9 mouse cellular contexts compared by ENCODE assay signal in the genomic region with DNA sequence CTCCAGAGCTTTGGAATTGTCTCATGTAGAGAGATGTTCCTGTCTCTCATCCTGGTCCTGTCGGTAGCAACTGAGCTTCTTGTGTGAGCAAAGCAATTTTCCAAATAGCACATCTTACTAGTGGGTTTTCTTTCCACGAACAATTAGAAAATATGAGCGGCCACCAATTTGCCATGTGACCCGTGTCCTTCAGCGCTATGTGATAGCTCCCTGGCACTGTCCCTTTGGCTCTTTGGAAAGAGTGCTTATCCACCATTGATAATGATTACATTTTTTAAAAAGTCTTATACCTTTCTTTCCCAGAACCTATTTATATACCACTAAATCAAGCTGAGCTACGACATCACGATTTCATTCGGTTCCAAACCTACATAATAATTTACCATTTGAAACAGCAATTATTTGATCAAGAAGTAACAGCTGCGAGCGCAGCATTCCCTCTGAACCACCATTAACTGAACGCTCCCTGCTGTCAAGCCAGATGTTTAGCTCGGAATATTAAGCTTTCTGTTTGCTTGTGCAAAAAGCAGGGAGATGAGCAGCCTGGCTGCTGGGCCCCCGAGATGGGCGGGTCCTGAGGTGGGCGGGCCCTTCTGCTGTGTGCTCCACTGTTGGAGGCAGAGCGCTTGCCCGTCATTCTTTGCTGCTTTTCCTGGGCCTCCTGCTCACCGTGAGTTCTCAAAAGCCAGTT. TPM values are rescaled to one million over a fixed set of nuclear protein-coding genes. Genes with fewer than 3 reads are reported as not detected.
A peak's percentile ranks its signal among the peaks of the same experiment; 100 is the strongest.
DNase-seq lines count a peak whose midpoint lies in the region; ATAC-seq and TF ChIP-seq lines count a peak whose summit lies in the region.
"Had no signal": no experiment of that assay in that cellular context is flagged by ENCODE, and none has a peak within 500 bp of the region (broad histone marks: within the 10 kb centered on the region; RNA-seq: fewer than 3 reads in every experiment).

No protein-coding gene starts in this region.

- H3K9ac ChIP-seq in heart, adult 2 months (ENCODE audit: low read depth, low read length) = no peak overlapping the region
- H3K9ac ChIP-seq in liver, postnatal 0 days (replicated peaks) = peak overlapping the region; percentile 45; the same call in 1 of the 2 replicates

- TF ChIP-seq EP300 in heart, adult 2 months (IDR thresholded peaks at IDR 0.05; ENCODE audit: insufficient read depth, low read depth, low read length) = no peak
- no peak for TF ChIP-seq EP300 in liver, postnatal 0 days (IDR thresholded peaks at IDR 0.05; ENCODE audit: low read depth)

- peak overlapping the region; percentile 62 for H3K4me2 ChIP-seq in liver, postnatal 0 days (ENCODE audit: low read depth, low read length)

- TF ChIP-seq CTCF in heart, adult 2 months (IDR thresholded peaks at IDR 0.05) = no peak
- TF ChIP-seq CTCF in liver, postnatal 0 days (IDR thresholded peaks at IDR 0.05; ENCODE audit: low read depth) = no peak

- H3K36me3 ChIP-seq in heart, adult 2 months (ENCODE audit: control insufficient read depth, insufficient read depth, low read length) = no peaks in the 10 kb centered on the region
- no peaks in the 10 kb centered on the region for H3K36me3 ChIP-seq in liver, postnatal 0 days (replicated peaks; ENCODE audit: insufficient read depth, low read length)
- H3K36me3 ChIP-seq: G1E had no signal

- no peak overlapping the region for H3K27ac ChIP-seq in heart, adult 2 months
- H3K27ac ChIP-seq in liver, postnatal 0 days (ENCODE audit: low read depth) = peak overlapping the region; percentile 60; the same call in 1 of the 2 replicates

- peaks cover 1% of the 10 kb centered on the region; the same call in 1 of the 2 replicates for H3K4me1 ChIP-seq in heart, adult 2 months (ENCODE audit: control insufficient read depth, insufficient read depth, low read length)
- H3K4me1 ChIP-seq in liver, postnatal 0 days (ENCODE audit: insufficient read depth) = peaks cover 6% of the 10 kb centered on the region; the same call in 1 of the 2 replicates

- no peak overlapping the region for H3K4me3 ChIP-seq in heart, adult 2 months
- peak overlapping the region; percentile 26 for H3K4me3 ChIP-seq in liver, postnatal 0 days (ENCODE audit: low read depth, low read length)

- H3K9me3 ChIP-seq in liver, postnatal 0 days (ENCODE audit: low read length) = no peaks in the 10 kb centered on the region
- H3K9me3 ChIP-seq: G1E had no signal

- peak; percentile 27 to 37 for DNase-seq in heart, adult 2 months
- no peak for DNase-seq in heart, postnatal 25 days (ENCODE audit: low spot score)
- DNase-seq in embryo, embryonic 11 days = peak; percentile 79
- peak; percentile 31 to 55 for DNase-seq in gastrocnemius, postnatal 4 days (ENCODE audit: low spot score in 2 of 2)
- DNase-seq in kidney, postnatal 10 days = peak; percentile 57
- peak; percentile 76 for DNase-seq in liver, postnatal 0 days
- peak; percentile 14 for DNase-seq in ovary, postnatal 14 days (ENCODE audit: low spot score)
- DNase-seq in T-cell, adult 2 months (ENCODE audit: low spot score) = no peak

- peak; percentile 74 for ATAC-seq in liver, postnatal 0 days

- 41% methylated on average over 18 of the region's 18 CpGs for WGBS in heart, adult 2 months
- WGBS in liver, postnatal 0 days (ENCODE audit: insufficient replicate concordance) = 45% methylated on average over 18 of the region's 18 CpGs

- H3K27me3 ChIP-seq in heart, adult 2 months (ENCODE audit: control insufficient read depth, insufficient read depth, low read length) = no peaks in the 10 kb centered on the region
- no peaks in the 10 kb centered on the region for H3K27me3 ChIP-seq in liver, postnatal 0 days (ENCODE audit: insufficient read depth, low read length)

- H3K79me2 ChIP-seq in heart, adult 2 months (replicated peaks; ENCODE audit: control insufficient read depth, insufficient read depth, low read length) = no peaks in the 10 kb centered on the region

- intact Hi-C loops in heart, adult 2 months (cut with DNase I) = no loop called here
- intact Hi-C loops in heart, postnatal 25 days (cut with DNase I) = no loop called here

- TF ChIP-seq POLR2A in heart, adult 2 months (IDR thresholded peaks at IDR 0.05; ENCODE audit: insufficient read depth, low read depth, low read length) = no peak

RNA-seq across cellular contexts. Expression of gene Scamp1, which starts 20.8 kb away (rescaled TPM):
- total RNA-seq in heart, adult 2 months (2021) = 10 to 100 TPM; 32.3 to 33.3 TPM
- 12.5 and 27.7 TPM in 2 replicates for polyA plus RNA-seq in heart, adult 2 months (2012; rRNA removed)
- total RNA-seq in heart, postnatal 25 days (2021) = 10 to 100 TPM; 27.3 to 34.0 TPM
- total RNA-seq in gastrocnemius, postnatal 4 days (2021) = 10 to 100 TPM; 22.4 to 25.9 TPM
- 12.0 and 13.8 TPM in 2 replicates for polyA plus RNA-seq in liver, postnatal 0 days (2015; fragmentation: Nextera tagmentation; extraction: Ambion mirVana)
- polyA plus RNA-seq: G1E had no signal

RNA-seq across cellular contexts. Expression of gene Ap3b1, which starts 52.3 kb away (rescaled TPM):
- total RNA-seq in heart, adult 2 months (2021) = 10 to 100 TPM; 23.4 to 27.5 TPM
- polyA plus RNA-seq in heart, adult 2 months (2012; rRNA removed) = 16.6 and 27.9 TPM in 2 replicates
- total RNA-seq in heart, postnatal 25 days (2021) = 10 to 100 TPM; 23.5 to 25.9 TPM
- 10 to 100 TPM; 30.2 to 32.4 TPM for total RNA-seq in gastrocnemius, postnatal 4 days (2021)
- 15.1 and 15.3 TPM in 2 replicates for polyA plus RNA-seq in liver, postnatal 0 days (2015; fragmentation: Nextera tagmentation; extraction: Ambion mirVana)

Comparison
In these comparisons a context has a peak if more than half of its experiments do, and no peak if none do; other contexts are left out.
1. DNase-seq: peak in heart, adult 2 months (2 of 2), embryo, embryonic 11 days (single experiment), gastrocnemius, postnatal 4 days (2 of 2), kidney, postnatal 10 days (single experiment), liver, postnatal 0 days (single experiment) and ovary, postnatal 14 days (single experiment); none in heart, postnatal 25 days (single experiment) and T-cell, adult 2 months (single experiment).